Mouse (Mus musculus) hindlimb bud, embryonic 11.5 days (tissue): ENCODE results near the gene Ccer2.

Experiments
- DNase-seq: peaks from one replicate; pipeline ENCODE4 v3.0.0-alpha.2; 2012; ENCODE audit warnings: low read depth, low spot score; ENCODE audit errors: extremely low spot score

Gene Ccer2

GRCm38 (mm10) chr7:28790066-28790806 lies 34.3 kb downstream of the Ccer2 start:
- no peak for DNase-seq

- DNase-seq: no peak
These were observed 35.7 kb downstream of the Ccer2 start for GRCm38 (mm10) chr7:28791706-28792105.

GRCm38 (mm10) chr7:28792391-28793185 lies 36.6 kb downstream of the Ccer2 start:
- DNase-seq: no peak

GRCm38 (mm10) chr7:28793834-28794233 lies 37.9 kb downstream of the Ccer2 start:
- no peak for DNase-seq

GRCm38 (mm10) chr7:28794496-28794895 lies 38.5 kb downstream of the Ccer2 start:
- no peak for DNase-seq

- DNase-seq: no peak
These were observed 39.9 kb downstream of the Ccer2 start for GRCm38 (mm10) chr7:28795832-28796231.

- DNase-seq: no peak
These were observed 40.6 kb downstream of the Ccer2 start for GRCm38 (mm10) chr7:28796562-28796975.

GRCm38 (mm10) chr7:28799994-28800393 lies 44.0 kb downstream of the Ccer2 start:
- DNase-seq: no peak

GRCm38 (mm10) chr7:28801451-28801850 lies 45.5 kb downstream of the Ccer2 start:
- DNase-seq: no peak

GRCm38 (mm10) chr7:28801901-28802670 lies 46.1 kb downstream of the Ccer2 start:
- no peak for DNase-seq

- no peak for DNase-seq
These were observed 47.0 kb downstream of the Ccer2 start for GRCm38 (mm10) chr7:28802846-28803588.

GRCm38 (mm10) chr7:28803756-28804155 lies 47.8 kb downstream of the Ccer2 start:
- no peak for DNase-seq

- no peak for DNase-seq
These were observed 50.9 kb downstream of the Ccer2 start for GRCm38 (mm10) chr7:28806869-28807268.

- no peak for DNase-seq
These were observed 51.8 kb downstream of the Ccer2 start for GRCm38 (mm10) chr7:28807641-28808220.

- DNase-seq: no peak
These were observed 52.4 kb downstream of the Ccer2 start, which contains the start of gene Hnrnpl for GRCm38 (mm10) chr7:28808221-28808941. Gene Hnrnpl (plus strand): TSS chr7:28808541.
